Mouse (Mus musculus): ENCODE results near the gene Tmbim4.

The Tmbim4 gene

DNA sequence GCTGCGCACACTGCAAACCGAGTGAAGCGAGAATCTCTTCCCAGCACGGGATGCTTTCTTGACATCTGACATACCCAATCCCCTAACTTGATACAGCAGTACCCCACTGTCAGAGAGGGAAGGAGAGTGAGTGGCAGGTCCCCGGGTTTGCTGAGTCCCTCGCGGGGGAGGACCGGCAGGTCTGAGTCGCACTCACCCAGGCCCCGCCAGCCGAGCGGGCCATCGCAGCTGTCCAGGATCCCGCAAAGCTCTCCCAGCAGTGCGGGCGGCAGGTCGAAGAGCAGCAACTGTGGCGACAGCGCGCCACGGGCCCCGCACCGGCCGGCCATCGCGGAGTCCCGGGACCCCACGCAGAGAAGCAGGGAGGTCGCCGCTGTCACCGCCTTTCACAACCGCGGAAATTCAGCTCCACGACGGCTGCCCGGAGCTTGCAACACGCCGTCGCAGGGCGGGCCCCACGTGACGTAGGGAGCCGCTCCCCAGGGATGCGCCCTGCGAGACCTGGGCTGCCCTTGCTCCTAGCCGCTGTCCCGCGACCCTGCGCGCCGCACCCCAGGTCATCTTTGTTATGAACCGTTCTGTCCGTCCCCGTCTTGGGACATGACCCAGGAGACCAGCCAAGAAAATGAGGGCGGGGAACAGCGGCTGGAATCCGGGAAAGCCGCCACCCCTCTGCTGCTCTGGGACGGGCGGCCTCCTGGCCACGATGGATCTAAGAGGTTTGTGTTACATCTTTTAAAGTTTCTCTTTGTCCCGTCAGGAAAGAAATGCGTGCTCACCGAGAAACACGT lies at the start of gene Tmbim4:
Gene Tmbim4 (plus strand): TSS at position 460 of the 791 bp plus-strand sequence.
- in situ Hi-C loops (cut with MboI, MseI) = loop anchor here (5.0 to 25.0 kb wide), 6 partner anchors 89 to 1836 kb away; partner anchors contain the start of genes Helb (in 2 of the 2), BC048403 (in 1 of the 2), Cand1 (in 1 of the 2) and Srgap1 (in 1 of the 2)

DNA sequence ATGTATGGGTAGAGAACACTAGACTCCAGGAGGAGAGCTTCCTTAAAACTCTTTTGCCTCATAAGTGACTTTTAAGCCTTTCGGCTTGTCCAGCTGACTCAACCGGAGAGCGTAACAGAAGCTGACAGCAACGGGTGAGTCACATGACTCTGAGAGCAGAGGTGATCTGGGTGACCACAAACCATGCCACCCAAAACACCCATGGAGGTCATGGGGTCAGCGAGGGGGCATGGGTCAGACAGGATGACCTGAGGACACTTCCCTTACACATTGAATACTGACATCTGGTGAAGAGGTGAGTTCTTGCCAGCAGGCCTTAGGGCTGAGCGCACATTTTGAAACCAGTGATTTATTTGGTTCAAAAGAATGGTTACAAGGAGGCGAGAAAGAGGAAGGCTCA lies 49.7 kb upstream of the Tmbim4 start:
- in situ Hi-C loops (cut with MboI, MseI) = no loop called here

DNA sequence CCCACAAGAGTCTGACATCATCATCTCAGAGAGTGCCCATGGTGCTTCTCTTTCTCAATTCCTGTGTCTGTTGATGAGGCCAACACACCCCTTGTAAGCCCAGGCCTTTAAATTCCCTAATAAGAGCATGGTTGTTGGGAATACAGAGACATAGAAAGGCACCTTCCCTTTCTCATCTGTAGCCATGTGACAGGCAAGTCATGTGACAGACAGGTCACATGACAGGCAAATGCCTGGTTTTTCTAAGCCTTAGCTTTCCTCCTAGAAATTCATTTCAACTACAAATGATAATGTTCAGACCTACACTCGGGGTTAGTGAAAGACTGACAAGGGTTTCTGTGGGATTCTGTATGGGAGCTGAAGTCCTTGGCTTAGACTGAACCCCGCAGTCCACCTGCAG lies 47.5 kb upstream of the Tmbim4 start:
- in situ Hi-C loops (cut with MboI, MseI) = no loop called here

GRCm38 (mm10) chr10:120160533-120160932 lies 40.9 kb upstream of the Tmbim4 start:
- in situ Hi-C loops (cut with MboI, MseI) = no loop called here

DNA sequence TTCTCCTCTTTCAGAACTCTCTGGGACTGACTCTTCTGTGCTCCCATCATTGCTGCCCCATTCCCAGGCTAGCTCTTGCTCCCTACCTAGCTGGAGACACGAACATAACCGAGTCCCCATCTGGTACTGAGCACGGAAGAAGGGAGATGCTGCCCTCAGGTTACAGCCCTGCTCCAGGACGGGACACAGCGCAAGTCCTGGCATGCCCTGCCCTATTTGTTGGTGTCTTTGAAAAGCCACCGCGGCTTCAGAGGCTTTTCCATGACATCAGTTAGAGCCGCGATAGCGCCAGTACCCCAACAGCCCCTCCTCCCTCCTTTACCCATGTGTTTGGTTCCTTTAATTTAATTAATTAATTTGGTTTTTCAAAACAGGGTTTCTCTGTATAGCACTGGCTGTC lies 38.5 kb upstream of the Tmbim4 start:
- in situ Hi-C loops (cut with MboI, MseI) = no loop called here

- in situ Hi-C loops (cut with MboI, MseI) = no loop called here
These were observed 37.9 kb upstream of the Tmbim4 start for GRCm38 (mm10) chr10:120163490-120163889.

- in situ Hi-C loops (cut with MboI, MseI) = no loop called here
These were observed 36.2 kb upstream of the Tmbim4 start for GRCm38 (mm10) chr10:120164931-120165792.

DNA sequence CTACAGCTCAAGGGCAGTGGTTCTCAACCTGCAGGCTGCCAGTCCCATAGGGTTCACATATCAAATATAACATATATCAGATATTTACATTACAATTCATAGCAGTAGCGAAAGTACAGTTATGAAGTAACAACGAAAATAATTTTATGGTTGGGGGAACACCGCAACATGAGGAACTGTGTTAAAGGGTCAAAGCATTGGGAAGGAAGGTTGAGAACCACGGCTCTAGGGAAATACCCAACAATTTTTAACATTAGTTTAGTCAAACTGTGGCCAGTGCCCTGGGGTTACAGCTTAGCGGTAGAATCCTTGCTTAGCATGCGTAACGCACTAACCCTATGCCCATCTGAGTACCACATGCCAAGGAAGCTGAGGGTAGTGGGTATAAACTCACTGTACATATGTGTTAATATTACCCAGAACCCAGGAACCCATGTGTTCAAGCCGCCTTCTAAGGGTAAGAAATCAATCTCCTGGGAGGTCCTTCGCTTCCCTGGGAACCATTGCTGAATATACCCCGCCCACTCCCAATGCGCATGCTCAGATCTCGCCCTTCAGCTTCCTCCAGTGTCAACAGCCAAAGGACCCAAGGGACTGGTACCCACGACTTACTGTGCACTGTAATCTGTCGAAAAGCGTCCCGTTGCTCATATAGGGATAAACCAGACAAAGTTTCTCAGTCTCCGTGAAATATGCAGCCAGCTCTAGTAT lies 35.4 kb upstream of the Tmbim4 start:
- in situ Hi-C loops (cut with MboI, MseI) = no loop called here

DNA sequence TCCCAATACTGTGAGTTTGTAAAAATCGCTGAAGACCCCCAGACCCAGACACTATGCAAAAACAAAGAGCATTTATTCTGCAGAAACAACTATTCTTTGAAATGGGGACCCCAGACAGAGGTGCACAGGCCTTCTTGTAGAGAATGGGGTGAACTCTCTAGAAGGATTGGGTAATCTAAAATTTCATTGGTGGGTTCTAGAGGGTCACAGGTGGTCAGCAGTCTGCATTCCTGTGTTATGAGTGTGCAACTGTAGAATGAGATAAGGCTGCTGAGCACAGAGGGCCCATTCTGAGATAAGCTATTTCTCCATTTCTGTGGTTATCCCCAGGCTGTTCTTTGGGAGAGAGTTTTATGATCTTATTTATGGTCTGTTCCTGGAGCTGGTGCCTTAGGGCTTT lies 33.3 kb upstream of the Tmbim4 start:
- in situ Hi-C loops (cut with MboI, MseI) = no loop called here

- in situ Hi-C loops (cut with MboI, MseI) = no loop called here
These were observed 32.3 kb upstream of the Tmbim4 start for GRCm38 (mm10) chr10:120169064-120169463.

DNA sequence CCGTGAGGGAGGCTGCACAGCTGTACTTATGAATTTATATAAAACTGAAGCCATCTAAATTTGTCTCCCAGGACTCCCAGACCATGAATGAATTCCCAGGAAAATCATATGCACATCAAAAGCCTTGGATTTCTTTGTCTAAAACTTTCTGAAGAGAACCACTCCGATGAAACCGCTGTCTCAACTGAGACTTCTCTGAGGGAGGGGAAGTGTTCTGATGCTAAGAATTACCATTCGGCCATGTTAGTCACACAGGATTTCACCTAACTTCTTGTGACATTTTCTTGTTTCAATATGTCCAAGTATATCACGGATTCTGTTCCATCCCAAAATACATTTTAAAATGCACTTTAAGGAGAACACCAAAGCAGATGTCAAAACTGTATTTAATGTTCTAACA lies 31.5 kb upstream of the Tmbim4 start:
- in situ Hi-C loops (cut with MboI, MseI) = no loop called here

DNA sequence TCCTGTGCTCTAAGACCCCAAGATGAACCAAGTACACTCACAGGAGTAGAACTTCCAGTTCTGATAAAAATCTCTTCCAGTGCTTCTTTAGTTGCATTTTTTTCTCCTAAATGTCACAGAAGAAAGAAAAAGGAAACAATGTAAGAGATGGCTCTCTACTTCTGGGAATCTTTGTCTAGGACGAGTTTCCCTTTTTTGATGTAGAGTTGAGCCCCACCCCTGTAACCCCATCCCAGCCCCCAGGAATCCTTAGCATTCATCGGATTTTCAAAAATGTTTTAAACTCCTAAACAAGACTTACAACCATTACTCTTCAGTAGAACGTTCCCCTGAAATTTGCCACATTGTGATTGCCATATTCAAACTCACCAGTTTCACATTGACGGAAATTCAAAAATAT lies 31.1 kb upstream of the Tmbim4 start:
- in situ Hi-C loops (cut with MboI, MseI) = no loop called here

GRCm38 (mm10) chr10:120171340-120171739 lies 30.1 kb upstream of the Tmbim4 start:
- in situ Hi-C loops (cut with MboI, MseI) = no loop called here

- in situ Hi-C loops (cut with MboI, MseI) = no loop called here
These were observed 27.1 kb upstream of the Tmbim4 start for GRCm38 (mm10) chr10:120174192-120174705.

- in situ Hi-C loops (cut with MboI, MseI) = no loop called here
These were observed 18.5 kb upstream of the Tmbim4 start for GRCm38 (mm10) chr10:120182887-120183286.

- in situ Hi-C loops (cut with MboI, MseI) = no loop called here
These were observed 18.0 kb upstream of the Tmbim4 start for GRCm38 (mm10) chr10:120183342-120183741.

- in situ Hi-C loops (cut with MboI, MseI) = no loop called here
These were observed 12.9 kb upstream of the Tmbim4 start for GRCm38 (mm10) chr10:120188513-120188912.

DNA sequence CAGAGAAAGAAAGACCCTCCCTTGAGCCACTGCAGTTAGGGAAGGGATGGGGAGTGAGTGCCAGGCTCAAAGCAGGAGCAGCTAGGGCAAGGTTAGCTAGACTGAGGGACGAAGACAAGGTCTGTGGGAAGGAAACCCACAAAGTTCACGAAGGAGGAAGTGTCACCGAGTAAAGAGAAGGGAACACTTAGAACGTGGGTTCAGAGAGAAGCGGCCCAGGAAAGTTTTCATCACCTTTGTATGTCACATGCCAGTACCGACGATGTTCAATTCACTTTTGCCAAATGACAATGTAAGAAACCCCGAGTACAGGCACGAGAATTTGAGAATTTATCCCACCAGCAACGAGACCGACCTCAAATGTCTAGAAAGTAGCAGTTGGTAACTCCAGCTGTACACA lies 12.1 kb upstream of the Tmbim4 start:
- in situ Hi-C loops (cut with MboI, MseI) = no loop called here

GRCm38 (mm10) chr10:120189782-120190181 lies 11.6 kb upstream of the Tmbim4 start:
- in situ Hi-C loops (cut with MboI, MseI) = no loop called here

GRCm38 (mm10) chr10:120191165-120191564 lies 10.2 kb upstream of the Tmbim4 start:
- in situ Hi-C loops (cut with MboI, MseI) = no loop called here

- in situ Hi-C loops (cut with MboI, MseI) = no loop called here
These were observed 9.1 kb upstream of the Tmbim4 start for GRCm38 (mm10) chr10:120192278-120192677.

- in situ Hi-C loops (cut with MboI, MseI) = no loop called here
These were observed 8.1 kb upstream of the Tmbim4 start for GRCm38 (mm10) chr10:120193255-120193654.

Measured in T-helper 17 cell (primary cell).